Mouse (Mus musculus) kidney, adult 9 months (tissue): ENCODE measurements at regions not wholly inside any gene's neighbourhood (a gene's known extent, or its start where the extent isn't known, plus 50 kb on each side); places are given as distances from the start of the nearest gene placed in this dataset.

Experiments used
- DNase-seq: peaks from one replicate; pipeline ENCODE4 v3.0.0; 2022

GRCm38 (mm10) chr3:38397615-38397956 is 87.1 kb downstream of the Ankrd50 start:
- DNase-seq = no peak

DNA sequence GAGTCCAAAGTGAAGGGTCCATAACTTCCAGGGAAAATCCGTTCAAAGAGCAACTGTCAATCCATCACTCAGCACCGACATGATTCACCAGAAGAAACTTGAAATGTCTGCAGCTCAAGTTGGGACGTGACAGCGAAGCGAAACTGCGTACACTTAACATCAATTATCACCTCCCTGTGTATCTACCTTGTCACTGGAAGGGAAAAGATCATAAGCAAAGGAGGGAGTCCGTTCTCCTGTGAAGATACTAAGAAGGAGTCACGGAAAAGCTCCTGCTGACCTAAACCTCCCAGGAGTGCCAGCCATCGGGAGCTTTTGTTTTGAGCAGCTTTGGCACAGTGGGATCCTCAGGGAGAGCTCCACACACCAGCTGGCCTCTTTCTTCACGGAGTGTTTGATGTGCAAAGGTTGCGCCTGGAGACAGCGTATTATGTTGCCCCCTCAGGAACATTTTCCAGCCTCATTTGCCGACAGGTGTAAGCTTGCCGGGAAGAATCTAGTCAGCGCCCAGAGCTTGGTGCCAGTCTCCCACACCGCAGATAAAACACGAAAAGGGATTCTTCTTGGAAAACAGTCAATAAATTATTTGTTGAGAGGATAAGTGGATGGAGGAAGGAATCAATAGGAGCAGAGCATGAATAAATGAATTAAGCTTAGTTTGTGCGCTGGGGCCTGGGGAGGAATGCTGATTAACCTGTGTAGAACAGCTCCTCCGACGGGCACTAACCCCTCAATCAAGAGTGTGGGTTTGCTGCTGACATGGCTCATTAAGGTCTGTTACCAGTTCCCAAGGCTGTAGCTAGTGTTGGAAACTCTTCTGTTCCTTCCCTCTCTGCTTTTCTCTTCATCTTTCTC is 87.7 kb downstream of the Ankrd50 start:
- DNase-seq = no peak

- no peak for DNase-seq
Measured at GRCm38 (mm10) chr3:38394308-38394707, 90.3 kb downstream of the Ankrd50 start.

GRCm38 (mm10) chr3:38389647-38390046 is 95.0 kb downstream of the Ankrd50 start:
- DNase-seq = no peak

GRCm38 (mm10) chr3:38388961-38389360 is 95.7 kb downstream of the Ankrd50 start:
- no peak for DNase-seq

- DNase-seq = no peak
Measured at GRCm38 (mm10) chr3:38382743-38383142, 101.9 kb downstream of the Ankrd50 start.

DNA sequence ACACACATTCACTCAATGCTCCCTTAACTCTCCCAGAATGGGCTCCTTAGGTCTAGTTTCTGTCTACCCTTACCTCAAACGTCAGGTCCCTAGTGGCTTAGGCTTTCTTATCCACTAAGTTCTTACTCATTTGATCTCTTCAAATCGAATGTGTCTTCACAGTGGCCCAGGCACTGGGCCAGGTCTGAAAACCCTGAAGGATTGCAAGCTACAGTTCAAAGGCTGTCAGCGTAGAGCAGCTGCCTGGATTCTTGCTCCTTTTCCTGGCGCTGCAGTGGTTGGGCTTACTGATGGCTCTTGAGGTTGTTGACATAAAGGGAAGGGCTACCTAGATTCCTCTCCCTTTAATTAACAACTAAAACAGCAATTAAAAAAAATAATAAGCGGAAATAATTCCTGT is 103.0 kb downstream of the Ankrd50 start:
- no peak for DNase-seq

- DNase-seq = no peak
Measured at GRCm38 (mm10) chr3:38373690-38374089, 111.0 kb downstream of the Ankrd50 start.

DNA sequence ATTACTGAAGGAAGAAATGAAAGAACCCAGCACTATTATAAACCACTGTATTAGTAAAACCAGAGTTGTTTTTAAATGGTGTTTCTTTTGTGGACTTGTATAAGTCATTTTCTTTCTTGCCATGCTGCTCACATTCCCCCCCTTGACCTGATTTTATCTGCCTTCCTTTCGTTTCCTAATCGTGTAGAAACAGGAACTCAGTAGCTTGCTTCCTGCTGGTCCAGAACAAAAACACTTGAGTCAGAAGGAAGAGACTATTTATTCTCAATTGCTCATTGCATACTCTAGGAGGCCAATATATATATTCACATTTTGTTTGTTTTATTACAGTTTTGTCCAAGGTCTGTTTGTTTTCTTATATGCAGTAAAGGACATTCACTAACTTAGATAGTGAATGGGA is 112.9 kb downstream of the Ankrd50 start:
- DNase-seq = peak; percentile 17

DNA sequence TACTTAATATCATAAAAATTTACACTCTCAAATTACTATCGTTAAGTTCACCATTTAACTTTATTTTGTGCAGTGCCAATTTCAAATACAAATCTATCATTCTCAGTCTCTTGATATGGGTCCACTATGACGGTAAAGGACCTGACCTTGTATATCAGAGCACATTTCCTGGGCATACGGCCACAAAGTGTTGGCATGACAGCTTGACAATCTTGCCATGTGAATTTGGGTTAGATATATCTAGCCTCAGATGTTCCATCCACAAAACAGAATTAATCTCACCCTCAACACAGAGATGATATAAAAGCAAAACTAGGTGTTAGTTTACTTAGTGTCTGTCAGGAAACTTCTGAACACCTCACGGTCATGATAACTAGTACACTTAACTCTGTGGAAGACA is 120.8 kb downstream of the Ankrd50 start:
- no peak for DNase-seq

DNA sequence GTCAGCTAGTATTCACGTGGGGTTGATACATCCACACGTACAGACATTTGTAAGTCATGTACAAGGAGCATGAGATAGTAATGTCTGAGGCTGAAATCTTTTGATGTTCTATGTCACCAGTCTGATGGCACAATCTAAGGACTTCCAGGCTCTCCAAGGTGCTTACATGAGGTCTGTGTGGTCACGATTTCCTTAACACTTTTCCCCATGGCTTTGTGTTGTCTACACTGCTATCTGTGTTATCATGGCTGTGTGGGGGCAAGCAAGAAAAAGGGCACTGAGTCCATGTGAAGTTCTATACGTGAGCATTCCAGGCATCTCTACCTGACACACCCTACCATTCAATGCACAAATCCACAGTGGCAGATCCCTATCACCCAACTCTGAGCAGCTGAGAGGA is 123.2 kb downstream of the Ankrd50 start:
- DNase-seq = no peak

- no peak for DNase-seq
Measured at GRCm38 (mm10) chr3:38360974-38361373, 123.7 kb downstream of the Ankrd50 start.

DNA sequence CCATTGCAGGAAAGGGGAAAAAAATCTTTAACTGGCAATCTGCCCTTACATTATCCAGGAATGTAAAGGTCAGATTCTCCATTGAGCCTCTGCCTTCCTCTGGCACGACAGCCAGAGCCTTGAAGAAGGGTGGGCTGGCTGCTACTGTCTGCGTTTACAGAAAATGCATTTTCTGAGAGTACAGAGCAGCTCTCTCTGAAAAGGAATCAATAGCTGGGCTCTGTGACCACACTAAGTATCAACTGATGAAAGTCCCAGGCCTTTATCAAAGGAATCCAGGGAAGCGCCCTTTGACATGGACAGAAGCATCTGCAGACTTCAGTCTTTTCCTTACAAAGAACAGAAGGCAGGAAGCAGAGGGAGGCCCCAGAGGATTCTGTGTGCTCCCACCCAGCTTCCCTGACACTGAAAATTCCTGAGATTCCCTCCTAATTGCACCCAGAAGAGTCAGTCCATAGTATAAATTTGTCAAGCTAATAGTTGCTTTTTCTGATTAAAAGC is 124.2 kb downstream of the Ankrd50 start:
- peak; percentile 10 for DNase-seq

DNA sequence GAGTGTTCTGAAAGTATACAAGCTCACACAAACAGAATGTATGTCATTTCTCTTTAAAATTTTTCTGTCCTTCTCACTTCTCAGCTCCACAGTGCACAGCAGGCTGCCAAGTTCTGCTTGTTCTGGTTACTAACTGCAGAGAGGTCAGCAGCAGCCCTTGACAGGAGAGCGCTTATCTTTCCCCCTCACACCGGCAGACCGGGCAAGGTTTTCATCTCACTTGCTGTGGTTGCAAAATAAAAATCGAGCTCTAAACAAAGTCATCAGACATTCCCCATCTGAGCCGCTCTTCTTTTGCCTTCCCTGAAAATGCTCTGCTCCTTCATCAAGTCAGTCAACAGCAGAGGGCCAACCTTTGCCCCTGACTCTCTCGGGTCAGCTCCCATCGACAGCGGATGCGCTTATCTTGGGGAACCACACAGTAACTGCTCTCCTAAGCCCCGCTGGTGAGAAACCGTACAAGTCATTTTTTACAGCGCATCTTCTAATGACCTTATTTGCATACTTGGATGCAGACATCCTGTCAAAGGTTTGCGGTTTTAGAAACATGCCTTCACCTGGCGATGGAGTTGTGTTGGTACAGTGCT is 126.6 kb downstream of the Ankrd50 start:
- DNase-seq = peak; percentile 4

DNA sequence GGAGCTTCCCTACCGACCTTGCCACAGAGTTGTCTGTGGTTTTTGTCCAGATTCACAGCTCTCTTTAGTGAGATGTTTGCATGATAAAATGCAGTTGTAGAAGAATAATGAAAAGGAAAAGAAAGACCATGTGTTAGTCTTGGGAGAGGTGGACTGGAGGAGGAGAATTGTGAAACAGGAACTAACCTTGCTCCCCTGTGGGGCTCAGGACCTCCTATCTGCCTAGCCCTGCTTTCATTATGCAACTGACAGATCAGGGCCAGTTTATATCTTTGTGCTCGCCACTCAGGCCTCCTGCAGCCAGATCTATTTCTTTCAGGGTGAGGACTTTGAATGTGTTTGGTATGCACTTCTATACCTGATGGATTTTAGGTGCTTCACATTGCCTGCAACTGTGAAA is 140.4 kb downstream of the Ankrd50 start:
- DNase-seq = no peak

DNA sequence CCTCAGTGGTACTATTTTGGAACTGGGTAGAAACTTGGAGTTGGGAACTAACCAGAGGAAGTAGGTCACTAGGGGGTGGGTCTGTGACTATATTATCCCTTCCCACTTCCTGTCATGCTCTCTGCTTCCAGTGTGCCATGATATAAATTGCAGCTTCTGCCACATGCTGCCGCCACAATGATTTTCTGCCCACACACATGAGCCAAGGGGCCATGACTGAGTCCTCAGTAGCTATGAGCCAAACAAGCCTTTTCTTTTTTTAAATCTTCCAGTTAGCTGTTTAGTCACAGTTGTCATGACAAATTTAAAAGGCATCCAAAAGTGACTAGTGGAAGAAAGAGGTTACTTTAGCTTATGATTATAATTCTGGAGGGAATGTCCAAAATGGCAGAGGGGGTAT is 143.0 kb downstream of the Ankrd50 start:
- DNase-seq = no peak

GRCm38 (mm10) chr3:38333321-38333910 is 151.2 kb downstream of the Ankrd50 start:
- DNase-seq = no peak

DNA sequence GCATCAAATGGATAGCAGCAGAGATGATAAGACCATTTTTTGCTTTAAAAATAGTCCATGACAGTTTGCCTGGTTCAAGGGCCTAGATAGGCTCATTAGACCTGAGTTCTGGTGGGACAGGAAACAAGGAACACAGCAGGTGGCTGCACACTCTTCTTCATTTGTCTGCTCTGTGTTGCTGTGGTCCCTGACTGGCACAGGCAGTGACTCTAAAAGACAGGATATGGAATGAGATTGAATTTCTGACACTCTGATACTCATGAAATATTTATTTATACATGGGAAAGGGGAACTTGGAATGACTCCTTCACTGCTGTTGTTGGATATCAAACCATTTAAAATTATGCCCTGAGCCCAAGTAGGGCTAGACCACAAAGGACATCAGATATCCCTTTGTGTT is 153.5 kb downstream of the Ankrd50 start:
- no peak for DNase-seq

DNA sequence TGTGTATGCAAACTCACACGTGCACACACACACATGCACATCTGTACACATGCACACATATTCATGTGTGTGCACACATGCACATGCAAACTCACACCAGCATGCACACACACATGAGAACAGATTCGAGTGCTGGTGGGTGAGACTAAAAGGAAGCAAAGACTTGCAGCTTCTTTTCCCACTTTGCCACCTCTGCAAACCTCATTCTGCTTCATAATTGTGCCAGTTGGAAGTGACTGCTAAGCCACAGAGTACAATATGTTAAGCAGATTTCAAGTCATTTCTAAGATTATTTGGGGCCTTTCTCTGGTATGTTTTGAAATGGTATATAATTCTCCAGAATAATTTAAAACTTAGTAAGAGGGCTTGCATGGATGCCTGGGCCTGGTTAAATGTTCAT is 157.4 kb downstream of the Ankrd50 start:
- DNase-seq = no peak

GRCm38 (mm10) chr3:38326211-38326610 is 158.4 kb downstream of the Ankrd50 start:
- no peak for DNase-seq

DNA sequence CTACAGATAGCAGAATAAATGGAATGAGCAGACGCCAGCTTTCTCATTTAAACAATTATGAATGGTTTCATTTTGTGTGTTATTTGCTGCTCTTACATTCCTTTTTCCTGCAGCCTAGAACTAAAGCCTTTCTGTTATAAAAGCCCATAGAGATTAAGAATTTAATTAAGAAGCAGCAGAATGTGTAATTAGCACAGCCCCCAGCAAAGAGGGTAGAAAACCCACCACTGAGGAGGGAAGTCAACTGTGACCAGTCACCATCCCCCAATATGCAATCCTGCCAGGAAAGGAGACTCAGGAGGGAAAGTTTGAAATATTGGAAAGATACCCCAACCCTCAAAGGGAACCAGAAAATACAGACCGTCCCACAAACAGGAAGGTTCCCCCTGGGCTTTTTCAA is 160.0 kb downstream of the Ankrd50 start:
- no peak for DNase-seq

GRCm38 (mm10) chr3:38322426-38322825 is 162.2 kb downstream of the Ankrd50 start:
- peak; percentile 31 for DNase-seq

- no peak for DNase-seq
Measured at GRCm38 (mm10) chr3:38321620-38322019, 163.0 kb downstream of the Ankrd50 start.

- DNase-seq = no peak
Measured at GRCm38 (mm10) chr3:38320998-38321397, 163.6 kb downstream of the Ankrd50 start.
